7 mouse cellular contexts compared by ENCODE assay signal in genomic region chr3:95015337-95015872, GRCm38 (mm10). TPM values are rescaled to one million over a fixed set of nuclear protein-coding genes. Genes with fewer than 3 reads are reported as not detected.
A peak's percentile ranks its signal among the peaks of the same experiment; 100 is the strongest.
DNase-seq lines count a peak whose midpoint lies in the region; ATAC-seq and TF ChIP-seq lines count a peak whose summit lies in the region.

TSS of gene Zfp687 (minus strand) at chr3:95015448.

- peak; percentile 98 for ATAC-seq in intestine, postnatal 0 days
- peak; percentile 99 for ATAC-seq in midbrain, embryonic 12.5 days (ENCODE audit: low FRiP score, low read depth)

- peak within 1 kb of the TSS; percentile 88 for H3K9ac ChIP-seq in intestine, postnatal 0 days (ENCODE audit: low read depth, low read length)
- H3K9ac ChIP-seq in midbrain, embryonic 12.5 days (replicated peaks), result peak within 1 kb of the TSS; percentile 87

- H3K4me3 ChIP-seq in embryonic facial prominence, embryonic 10.5 days, result peak within 1 kb of the TSS; percentile 88
- peak within 1 kb of the TSS; percentile 90 for H3K4me3 ChIP-seq in intestine, postnatal 0 days (ENCODE audit: low read depth, low read length)
- H3K4me3 ChIP-seq in midbrain, embryonic 12.5 days, result peak within 1 kb of the TSS; percentile 88
- H3K4me3 ChIP-seq in small intestine, adult 2 months (ENCODE audit: low read depth, low read length), result peak within 1 kb of the TSS; percentile 83

- H3K27me3 ChIP-seq in embryonic facial prominence, embryonic 10.5 days (replicated peaks; ENCODE audit: low read depth, poor library complexity, severe bottlenecking), result no peaks in the 10 kb centered on the region
- no peaks in the 10 kb centered on the region for H3K27me3 ChIP-seq in intestine, postnatal 0 days (replicated peaks; ENCODE audit: control insufficient read depth, insufficient read depth, low read length)
- no peaks in the 10 kb centered on the region for H3K27me3 ChIP-seq in midbrain, embryonic 12.5 days
- H3K27me3 ChIP-seq in small intestine, adult 2 months (ENCODE audit: control insufficient read depth, insufficient read depth, low read length), result no peaks in the 10 kb centered on the region

- no peak for TF ChIP-seq CTCF in intestine, postnatal 0 days (IDR thresholded peaks at IDR 0.05; ENCODE audit: low read depth)
- TF ChIP-seq CTCF in small intestine, adult 2 months (IDR thresholded peaks at IDR 0.05; ENCODE audit: extremely low read depth, insufficient read length, insufficient replicate concordance, low read depth, low read length), result no peak

- WGBS in embryonic facial prominence, embryonic 10.5 days, result under 1% methylated on average over 37 of the region's 37 CpGs
- under 1% methylated on average over 26 of the region's 37 CpGs for WGBS in intestine, postnatal 0 days
- WGBS in midbrain, embryonic 12.5 days, result under 1% methylated on average over 29 of the region's 37 CpGs
- WGBS in small intestine, adult 2 months, result under 1% methylated on average over 22 of the region's 37 CpGs

- peak; percentile 99 for DNase-seq in adrenal gland, postnatal 10 days
- peak; percentile 98 for DNase-seq in embryonic facial prominence, embryonic 10.5 days (ENCODE audit: low spot score)
- peak; percentile 89 for DNase-seq in gonadal fat pad, adult 2 months (ENCODE audit: low read depth)
- DNase-seq in left cerebral cortex, postnatal 4 days, result peak; percentile 99

- H3K4me2 ChIP-seq in intestine, postnatal 0 days (replicated peaks; ENCODE audit: low read depth), result peak within 1 kb of the TSS; percentile 89
- peak within 1 kb of the TSS; percentile 95 for H3K4me2 ChIP-seq in midbrain, embryonic 12.5 days (replicated peaks)

- peaks cover 30% of the 10 kb centered on the region for H3K36me3 ChIP-seq in embryonic facial prominence, embryonic 10.5 days (replicated peaks)
- peaks cover 16% of the 10 kb centered on the region for H3K36me3 ChIP-seq in intestine, postnatal 0 days (ENCODE audit: control insufficient read depth, insufficient read depth)
- peaks cover 21% of the 10 kb centered on the region for H3K36me3 ChIP-seq in midbrain, embryonic 12.5 days
- H3K36me3 ChIP-seq in small intestine, adult 2 months (ENCODE audit: control insufficient read depth, insufficient read depth, low read length), result peaks cover 19% of the 10 kb centered on the region

- peak; percentile 14; the same call in 1 of the 2 replicates for TF ChIP-seq POLR2A in small intestine, adult 2 months (IDR thresholded peaks at IDR 0.05; ENCODE audit: low read depth, low read length)

- no peaks in the 10 kb centered on the region for H3K9me3 ChIP-seq in embryonic facial prominence, embryonic 10.5 days
- no peaks in the 10 kb centered on the region for H3K9me3 ChIP-seq in intestine, postnatal 0 days (ENCODE audit: control insufficient read depth)
- H3K9me3 ChIP-seq in midbrain, embryonic 12.5 days, result no peaks in the 10 kb centered on the region

- peak within 1 kb of the TSS; percentile 91 for H3K27ac ChIP-seq in embryonic facial prominence, embryonic 10.5 days (replicated peaks)
- H3K27ac ChIP-seq in intestine, postnatal 0 days (ENCODE audit: low read depth, low read length), result peak within 1 kb of the TSS; percentile 96
- peak within 1 kb of the TSS; percentile 88 for H3K27ac ChIP-seq in midbrain, embryonic 12.5 days (replicated peaks)
- H3K27ac ChIP-seq in small intestine, adult 2 months (ENCODE audit: insufficient read depth, low read depth, low read length), result peak within 1 kb of the TSS; percentile 97

- H3K4me1 ChIP-seq in embryonic facial prominence, embryonic 10.5 days, result peaks cover 30% of the 10 kb centered on the region
- H3K4me1 ChIP-seq in intestine, postnatal 0 days (replicated peaks; ENCODE audit: control insufficient read depth, insufficient read depth, low read length), result peaks cover 4% of the 10 kb centered on the region; the same call in 1 of the 2 replicates
- peaks cover 26% of the 10 kb centered on the region for H3K4me1 ChIP-seq in midbrain, embryonic 12.5 days
- H3K4me1 ChIP-seq in small intestine, adult 2 months (ENCODE audit: control insufficient read depth, insufficient read depth, insufficient read length, low read length), result 0 out of 2 replicates have a peak, but pooled peaks cover 2% of the 10 kb centered on the region

- intact Hi-C loops in left cerebral cortex, postnatal 4 days (cut with DNase I), result no loop called here

RNA-seq across cellular contexts. Expression of gene Zfp687, which starts in this region (rescaled TPM):
- 10 to 100 TPM; 35.3 to 39.8 TPM for total RNA-seq in adrenal gland, postnatal 10 days (2021)
- polyA plus RNA-seq in embryonic facial prominence, embryonic 10.5 days (2016; fragmentation: Nextera tagmentation; extraction: Ambion mirVana), result 34.9 and 36.9 TPM in 2 replicates
- polyA plus RNA-seq in gonadal fat pad, adult 2 months (2012; rRNA removed), result 24.9 and 28.0 TPM in 2 replicates
- 8.7 and 9.7 TPM in 2 replicates for polyA plus RNA-seq in intestine, postnatal 0 days (2015; fragmentation: Nextera tagmentation; extraction: Ambion mirVana)
- 10 to 100 TPM; 23.6 to 25.4 TPM for total RNA-seq in left cerebral cortex, postnatal 4 days (2021)
- polyA plus RNA-seq in midbrain, embryonic 12.5 days (2016; fragmentation: Nextera tagmentation; extraction: Ambion mirVana), result 40.2 and 41.3 TPM in 2 replicates
- 9.1 and 17.1 TPM in 2 replicates for polyA plus RNA-seq in small intestine, adult 2 months (2012; rRNA removed)

Comparison
In these comparisons a context has a peak if more than half of its experiments do, and no peak if none do; other contexts are left out.
1. Peak in every context shown above with its lines: DNase-seq, ATAC-seq, H3K4me3 ChIP-seq and H3K27ac ChIP-seq.